Mouse (Mus musculus): Measurements from ENCODE around the gene Wars2. TPM values are rescaled to one million over a fixed set of nuclear protein-coding genes. Genes with fewer than 3 reads are reported as not detected.

Gene Wars2
- polyA plus RNA-seq, 1 experiment from 2014 or later, result 6.1 TPM

DNA sequence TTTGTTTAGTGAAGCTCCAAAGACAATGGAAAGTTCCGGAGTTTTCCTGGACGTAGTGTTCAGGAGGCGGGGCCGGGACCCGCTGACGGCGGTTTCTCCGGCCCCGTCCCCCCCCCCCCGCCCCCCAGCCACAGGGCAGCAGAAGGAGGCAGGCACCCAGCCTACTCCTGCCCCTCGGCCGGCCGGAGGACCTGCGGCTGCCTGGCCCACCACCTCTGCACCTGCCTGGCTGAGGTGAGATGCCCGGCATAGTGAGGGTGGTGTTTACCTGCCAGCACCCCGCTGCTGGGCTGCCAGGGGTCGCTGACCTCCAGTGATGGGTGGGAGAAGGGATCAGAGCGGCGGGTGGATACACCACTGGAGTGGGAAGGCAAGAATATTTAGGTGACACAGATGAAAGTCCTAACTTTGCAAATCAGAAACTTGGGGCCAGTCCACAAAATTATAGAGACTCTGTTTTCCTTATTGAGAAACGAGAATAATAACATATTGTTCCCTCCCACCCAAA, 99.4 kb downstream of the Wars2 start, which contains the start of gene Tbx15:
Gene Tbx15, plus strand, starts transcription at position 169 of the 508 bp plus-strand sequence.
- WGBS, result 0% methylated on average over 20 of the region's 20 CpGs
- H3K4me3 ChIP-seq (ENCODE audit: low read depth, low read length), result peak within 1 kb of the TSS; percentile 7; the same call in 1 of the 2 replicates
- no peaks in the 10 kb centered on the region for H3K9me3 ChIP-seq (ENCODE audit: control insufficient read depth, low read length)
- no peak for DNase-seq (ENCODE audit: low spot score, missing footprints)
- peaks cover 97% of the 10 kb centered on the region for H3K27me3 ChIP-seq (ENCODE audit: control insufficient read depth, insufficient read depth, low read length)
- H3K9ac ChIP-seq (ENCODE audit: low read length), result no peak within 1 kb of the TSS
- no peak within 1 kb of the TSS for H3K27ac ChIP-seq (ENCODE audit: low read depth, low read length)
- peaks cover 6% of the 10 kb centered on the region for H3K4me1 ChIP-seq (ENCODE audit: control insufficient read depth, insufficient read depth, low read length)
- peak within 1 kb of the TSS; percentile 19; the same call in 1 of the 2 replicates for H3K4me2 ChIP-seq
- ATAC-seq (ENCODE audit: low FRiP score), result no peak; the same call in 1 of the 2 replicates
- H3K36me3 ChIP-seq (ENCODE audit: control insufficient read depth, insufficient read depth, low read length), result no peaks in the 10 kb centered on the region

GRCm38 (mm10) chr3:99240811-99241738, 100.2 kb downstream of the Wars2 start:
- ATAC-seq (ENCODE audit: low FRiP score) (peak; percentile 61; the same call in 1 of the 2 replicates), DNase-seq (ENCODE audit: low spot score, missing footprints) (peak; percentile 97)
- peaks cover 6% of the 10 kb centered on the region for H3K4me1 ChIP-seq (ENCODE audit: control insufficient read depth, insufficient read depth, low read length)
- H3K4me2 ChIP-seq, result peak overlapping the region; percentile 19; the same call in 1 of the 2 replicates
- no peaks in the 10 kb centered on the region for H3K9me3 ChIP-seq (ENCODE audit: control insufficient read depth, low read length)
- peaks cover 97% of the 10 kb centered on the region for H3K27me3 ChIP-seq (ENCODE audit: control insufficient read depth, insufficient read depth, low read length)
- H3K9ac ChIP-seq (ENCODE audit: low read length), result no peak overlapping the region
- WGBS, result under 1% methylated on average over 50 of the region's 50 CpGs
- H3K4me3 ChIP-seq (ENCODE audit: low read depth, low read length), result peak overlapping the region; percentile 7; the same call in 1 of the 2 replicates
- no peak overlapping the region for H3K27ac ChIP-seq (ENCODE audit: low read depth, low read length)
- no peaks in the 10 kb centered on the region for H3K36me3 ChIP-seq (ENCODE audit: control insufficient read depth, insufficient read depth, low read length)

DNA sequence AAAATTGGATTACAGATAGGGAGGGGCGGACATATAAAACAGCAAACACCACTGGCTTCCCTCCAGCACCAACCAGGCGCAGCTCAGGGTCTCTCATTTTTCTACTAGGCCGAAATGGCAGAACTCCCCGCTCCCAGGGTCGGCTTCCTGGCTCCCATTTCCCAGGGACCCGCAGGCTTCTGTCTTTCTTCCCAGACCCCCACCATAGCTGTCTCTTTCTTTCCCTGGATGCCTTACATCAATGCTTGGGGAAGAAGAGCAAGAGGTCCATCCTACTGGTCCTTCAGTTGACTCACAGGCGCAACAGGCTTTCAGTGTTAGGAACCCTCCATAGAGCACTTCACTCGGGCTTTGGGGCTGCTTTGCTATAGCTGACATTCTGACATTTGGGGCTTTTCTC, 101.6 kb downstream of the Wars2 start:
- Histone ChIP-seq H3K36me3 (ENCODE audit: control insufficient read depth, insufficient read depth, low read length) (no peaks in the 10 kb centered on the region), H3K9ac (ENCODE audit: low read length) (no peak overlapping the region), H3K9me3 (ENCODE audit: control insufficient read depth, low read length) (no peaks in the 10 kb centered on the region), H3K4me3 (ENCODE audit: low read depth, low read length) (no peak overlapping the region), H3K27ac (ENCODE audit: low read depth, low read length) (no peak overlapping the region), H3K27me3 (ENCODE audit: control insufficient read depth, insufficient read depth, low read length) (peaks cover 100% of the 10 kb centered on the region), H3K4me2 (no peak overlapping the region), H3K4me1 (ENCODE audit: control insufficient read depth, insufficient read depth, low read length) (peaks cover 6% of the 10 kb centered on the region)
- WGBS, result 1% methylated on average over 8 of the region's 8 CpGs
- peak; percentile 93 for DNase-seq (ENCODE audit: low spot score, missing footprints)
- no peak for ATAC-seq (ENCODE audit: low FRiP score)

DNA sequence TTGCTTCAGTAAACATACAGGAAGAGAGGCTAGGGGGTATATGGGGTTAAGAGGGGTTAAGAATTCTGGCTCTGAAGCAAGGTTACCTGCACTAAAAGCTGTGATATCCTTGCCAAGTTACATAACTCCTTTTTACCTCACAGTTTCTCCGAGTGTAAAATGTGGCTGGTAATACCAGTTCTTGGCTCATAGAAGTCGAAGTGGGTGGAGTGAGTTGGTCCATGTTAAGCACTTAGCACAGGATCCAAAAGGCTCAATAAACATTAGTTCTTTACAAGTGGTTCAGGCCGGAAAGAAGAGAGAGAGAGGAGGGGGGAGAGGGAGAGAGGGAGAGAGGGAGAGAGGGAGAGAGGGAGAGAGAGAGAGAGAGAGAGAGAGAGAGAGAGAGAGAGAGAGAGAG, 104.5 kb downstream of the Wars2 start:
- ATAC-seq (ENCODE audit: low FRiP score), result no peak
- peaks cover 99% of the 10 kb centered on the region for H3K27me3 ChIP-seq (ENCODE audit: control insufficient read depth, insufficient read depth, low read length)
- no peak overlapping the region for H3K4me2 ChIP-seq
- DNase-seq (ENCODE audit: low spot score, missing footprints), result no peak
- no peaks in the 10 kb centered on the region for H3K36me3 ChIP-seq (ENCODE audit: control insufficient read depth, insufficient read depth, low read length)
- no peaks in the 10 kb centered on the region for H3K9me3 ChIP-seq (ENCODE audit: control insufficient read depth, low read length)
- H3K27ac ChIP-seq (ENCODE audit: low read depth, low read length), result no peak overlapping the region
- 10% methylated on average over 3 of the region's 3 CpGs for WGBS
- H3K4me1 ChIP-seq (ENCODE audit: control insufficient read depth, insufficient read depth, low read length), result peaks cover 8% of the 10 kb centered on the region
- H3K4me3 ChIP-seq (ENCODE audit: low read depth, low read length), result no peak overlapping the region
- no peak overlapping the region for H3K9ac ChIP-seq (ENCODE audit: low read length)

GRCm38 (mm10) chr3:99246629-99247028, 105.8 kb downstream of the Wars2 start:
- WGBS, result 43% methylated on average over 3 of the region's 3 CpGs

GRCm38 (mm10) chr3:99247586-99247985, 106.7 kb downstream of the Wars2 start:
- 3% methylated on average over 4 of the region's 4 CpGs for WGBS
- ATAC-seq (ENCODE audit: low FRiP score) (no peak), DNase-seq (ENCODE audit: low spot score, missing footprints) (no peak)
- no peak overlapping the region for H3K4me3 ChIP-seq (ENCODE audit: low read depth, low read length)
- no peak overlapping the region for H3K27ac ChIP-seq (ENCODE audit: low read depth, low read length)
- peaks cover 99% of the 10 kb centered on the region for H3K27me3 ChIP-seq (ENCODE audit: control insufficient read depth, insufficient read depth, low read length)
- H3K9me3 ChIP-seq (ENCODE audit: control insufficient read depth, low read length), result no peaks in the 10 kb centered on the region
- H3K4me2 ChIP-seq, result no peak overlapping the region
- H3K36me3 ChIP-seq (ENCODE audit: control insufficient read depth, insufficient read depth, low read length), result no peaks in the 10 kb centered on the region; the same call in 1 of the 2 replicates
- no peak overlapping the region for H3K9ac ChIP-seq (ENCODE audit: low read length)
- peaks cover 2% of the 10 kb centered on the region; the same call in 1 of the 2 replicates for H3K4me1 ChIP-seq (ENCODE audit: control insufficient read depth, insufficient read depth, low read length)

More at GRCm38 (mm10) chr3:99246629-99247028, 105.8 kb downstream of the Wars2 start:
- ATAC-seq (ENCODE audit: low FRiP score), result no peak
- H3K9me3 ChIP-seq (ENCODE audit: control insufficient read depth, low read length), result no peaks in the 10 kb centered on the region
- H3K27ac ChIP-seq (ENCODE audit: low read depth, low read length), result no peak overlapping the region
- peaks cover 99% of the 10 kb centered on the region for H3K27me3 ChIP-seq (ENCODE audit: control insufficient read depth, insufficient read depth, low read length)
- no peak overlapping the region for H3K4me2 ChIP-seq
- H3K36me3 ChIP-seq (ENCODE audit: control insufficient read depth, insufficient read depth, low read length), result no peaks in the 10 kb centered on the region
- no peak overlapping the region for H3K9ac ChIP-seq (ENCODE audit: low read length)
- DNase-seq (ENCODE audit: low spot score, missing footprints), result peak; percentile 84
- peaks cover 2% of the 10 kb centered on the region; the same call in 1 of the 2 replicates for H3K4me1 ChIP-seq (ENCODE audit: control insufficient read depth, insufficient read depth, low read length)
- no peak overlapping the region for H3K4me3 ChIP-seq (ENCODE audit: low read depth, low read length)

- Histone ChIP-seq H3K27me3 (ENCODE audit: control insufficient read depth, insufficient read depth, low read length) (peaks cover 99% of the 10 kb centered on the region), H3K4me2 (no peak overlapping the region), H3K4me3 (ENCODE audit: low read depth, low read length) (no peak overlapping the region), H3K9ac (ENCODE audit: low read length) (no peak overlapping the region), H3K4me1 (ENCODE audit: control insufficient read depth, insufficient read depth, low read length) (peaks cover 5% of the 10 kb centered on the region), H3K9me3 (ENCODE audit: control insufficient read depth, low read length) (no peaks in the 10 kb centered on the region), H3K36me3 (ENCODE audit: control insufficient read depth, insufficient read depth, low read length) (no peaks in the 10 kb centered on the region; the same call in 1 of the 2 replicates), H3K27ac (ENCODE audit: low read depth, low read length) (no peak overlapping the region)
- ATAC-seq (ENCODE audit: low FRiP score), result 0 out of 2 replicates have a peak, but pooled peaks have one; percentile 52
- peak; percentile 96 for DNase-seq (ENCODE audit: low spot score, missing footprints)
- WGBS, result under 1% methylated on average over 28 of the region's 28 CpGs
These were observed 107.3 kb downstream of the Wars2 start for GRCm38 (mm10) chr3:99247996-99248801.

DNA sequence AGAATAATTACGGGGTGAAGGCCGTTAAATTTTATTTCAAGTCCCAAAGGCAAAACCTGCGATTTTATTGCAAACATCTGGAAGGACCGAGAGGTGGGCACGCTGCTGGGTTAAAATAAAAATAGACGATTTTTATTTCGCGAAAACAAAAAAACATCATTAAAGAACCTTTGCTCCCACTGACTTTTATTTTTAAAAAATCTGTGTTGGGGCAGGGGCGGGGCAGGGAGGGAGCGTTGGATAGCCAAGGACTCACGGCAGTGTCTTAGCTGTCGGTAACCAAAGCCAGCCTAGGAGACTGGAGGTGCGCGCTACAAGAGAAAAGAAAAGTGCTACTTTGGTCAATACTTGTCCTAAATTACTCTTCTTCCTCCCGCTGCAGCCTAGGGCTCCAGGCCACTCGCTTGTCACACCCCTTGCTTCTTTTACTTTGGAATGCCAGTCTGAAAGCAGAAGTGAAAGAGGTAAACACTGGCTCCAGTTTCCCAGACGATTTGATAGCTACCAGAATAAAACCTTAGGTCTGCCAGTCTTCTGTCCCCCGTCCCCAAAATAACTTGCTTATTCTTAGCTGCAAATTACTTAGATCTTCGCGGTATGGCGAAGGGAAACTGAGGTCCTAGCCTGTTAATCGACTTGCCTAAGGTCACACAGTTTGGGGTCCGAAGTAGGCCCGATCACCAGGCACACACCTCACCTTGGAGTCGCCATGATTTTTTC, 108.1 kb downstream of the Wars2 start:
- no peaks in the 10 kb centered on the region for H3K9me3 ChIP-seq (ENCODE audit: control insufficient read depth, low read length)
- H3K36me3 ChIP-seq (ENCODE audit: control insufficient read depth, insufficient read depth, low read length), result no peaks in the 10 kb centered on the region; the same call in 1 of the 2 replicates
- H3K27ac ChIP-seq (ENCODE audit: low read depth, low read length), result no peak overlapping the region
- DNase-seq (ENCODE audit: low spot score, missing footprints), result peak; percentile 93
- peaks cover 99% of the 10 kb centered on the region for H3K27me3 ChIP-seq (ENCODE audit: control insufficient read depth, insufficient read depth, low read length)
- ATAC-seq (ENCODE audit: low FRiP score), result no peak
- no peak overlapping the region for H3K4me3 ChIP-seq (ENCODE audit: low read depth, low read length)
- no peak overlapping the region for H3K4me2 ChIP-seq
- WGBS, result under 1% methylated on average over 25 of the region's 25 CpGs
- no peak overlapping the region for H3K9ac ChIP-seq (ENCODE audit: low read length)
- H3K4me1 ChIP-seq (ENCODE audit: control insufficient read depth, insufficient read depth, low read length), result peaks cover 12% of the 10 kb centered on the region

All from midbrain, embryonic 11.5 days (tissue).